Mouse (Mus musculus) brain, embryonic 18.5 days (tissue): ENCODE measurements around the gene Lce1a1.
"Not testable (repeated sequence)": the region's sequence is repeated elsewhere in the genome, so short reads cannot be mapped to it uniquely, and the experiment has no call there.

ENCODE experiments used
- DNase-seq: peaks from one replicate; pipeline ENCODE4 v3.0.0-alpha.2; 2012; ENCODE audit warnings: low read depth, low spot score

The Lce1a1 gene

GRCm38 (mm10) chr3:92648207-92648606 is at the start of gene Lce1a1:
Lce1a1 (minus strand) TSS chr3:92648307.
- DNase-seq = no peak

- DNase-seq = no peak
Observed at GRCm38 (mm10) chr3:92694613-92695012, 46.5 kb upstream of the Lce1a1 start.

- DNase-seq = no peak
Observed at GRCm38 (mm10) chr3:92691688-92692087, 43.6 kb upstream of the Lce1a1 start.

- DNase-seq = not testable (repeated sequence)
Observed at GRCm38 (mm10) chr3:92689154-92689553, 41.0 kb upstream of the Lce1a1 start.

GRCm38 (mm10) chr3:92687110-92687509 is 39.0 kb upstream of the Lce1a1 start, which contains the start of gene Lce1d:
Lce1d (minus strand) TSS chr3:92687210.
- DNase-seq = no peak

GRCm38 (mm10) chr3:92678947-92679346 is 30.8 kb upstream of the Lce1a1 start, which contains the start of gene Lce1c:
Lce1c (plus strand) TSS chr3:92679247.
- no peak for DNase-seq

- no peak for DNase-seq
Observed at GRCm38 (mm10) chr3:92670215-92670614, 22.1 kb upstream of the Lce1a1 start, which contains the start of gene Lce1a2. Lce1a2 (minus strand) TSS chr3:92670315.

GRCm38 (mm10) chr3:92656826-92657225 is 8.7 kb upstream of the Lce1a1 start, which contains the start of gene Lce1b:
Lce1b (minus strand) TSS chr3:92656926.
- no peak for DNase-seq

- no peak for DNase-seq
Observed at GRCm38 (mm10) chr3:92639854-92640253, 8.3 kb downstream of the Lce1a1 start.

- DNase-seq = no peak
Observed at GRCm38 (mm10) chr3:92638653-92638991, 9.5 kb downstream of the Lce1a1 start.

- no peak for DNase-seq
Observed at GRCm38 (mm10) chr3:92637745-92638652, 10.1 kb downstream of the Lce1a1 start.

GRCm38 (mm10) chr3:92621560-92621959 is 26.5 kb downstream of the Lce1a1 start, which contains the start of gene Lce6a:
Lce6a (minus strand) TSS chr3:92621660.
- DNase-seq = no peak

- DNase-seq = no peak
Observed at GRCm38 (mm10) chr3:92609804-92610203, 38.3 kb downstream of the Lce1a1 start.

GRCm38 (mm10) chr3:92607392-92607791 is 40.7 kb downstream of the Lce1a1 start, which contains the start of gene 2210017I01Rik:
2210017I01Rik (minus strand) TSS chr3:92607492.
- no peak for DNase-seq

- DNase-seq = no peak
Observed at GRCm38 (mm10) chr3:92602169-92602568, 45.9 kb downstream of the Lce1a1 start.

GRCm38 (mm10) chr3:92600456-92600855 is 47.7 kb downstream of the Lce1a1 start:
- no peak for DNase-seq

- DNase-seq = no peak
Observed at GRCm38 (mm10) chr3:92599973-92600372, 48.1 kb downstream of the Lce1a1 start.

- DNase-seq = no peak
Observed at GRCm38 (mm10) chr3:92598429-92598828, 49.7 kb downstream of the Lce1a1 start.
